Mouse (Mus musculus) brain, adult 2 months (tissue): ENCODE measurements around the gene Adamts2.

Experiments used
- DNase-seq: peaks from one replicate; pipeline ENCODE4 v3.0.0; 2011; ENCODE audit warnings: low read depth, low spot score

Adamts2 gene

GRCm38 (mm10) chr11:50623806-50624205, 21.9 kb downstream of the Adamts2 start:
- no peak for DNase-seq

- peak; percentile 40 for DNase-seq
Observed at GRCm38 (mm10) chr11:50624239-50624638, 22.4 kb downstream of the Adamts2 start.

- peak; percentile 20 for DNase-seq
Observed at GRCm38 (mm10) chr11:50624720-50625119, 22.8 kb downstream of the Adamts2 start.

GRCm38 (mm10) chr11:50628915-50629314, 27.0 kb downstream of the Adamts2 start:
- DNase-seq: peak; percentile 29

- no peak for DNase-seq
Observed at GRCm38 (mm10) chr11:50630462-50630861, 28.6 kb downstream of the Adamts2 start.

- DNase-seq: peak; percentile 91
Observed at GRCm38 (mm10) chr11:50632270-50632669, 30.4 kb downstream of the Adamts2 start.

GRCm38 (mm10) chr11:50635051-50635590, 33.2 kb downstream of the Adamts2 start:
- DNase-seq: peak; percentile 18

GRCm38 (mm10) chr11:50637026-50637425, 35.1 kb downstream of the Adamts2 start:
- peak; percentile 78 for DNase-seq

GRCm38 (mm10) chr11:50638197-50638867, 36.4 kb downstream of the Adamts2 start:
- DNase-seq: peak; percentile 83

- DNase-seq: no peak
Observed at GRCm38 (mm10) chr11:50638868-50639220, 37.0 kb downstream of the Adamts2 start.

GRCm38 (mm10) chr11:50642583-50642982, 40.7 kb downstream of the Adamts2 start:
- DNase-seq: no peak

- DNase-seq: peak; percentile 14
Observed at GRCm38 (mm10) chr11:50646148-50646547, 44.3 kb downstream of the Adamts2 start.

- no peak for DNase-seq
Observed at GRCm38 (mm10) chr11:50648143-50648807, 46.4 kb downstream of the Adamts2 start.

- DNase-seq: no peak
Observed at GRCm38 (mm10) chr11:50650037-50650436, 48.2 kb downstream of the Adamts2 start.

GRCm38 (mm10) chr11:50653746-50654431, 52.0 kb downstream of the Adamts2 start:
- DNase-seq: peak; percentile 78

- DNase-seq: peak; percentile 45
Observed at GRCm38 (mm10) chr11:50658826-50659225, 56.9 kb downstream of the Adamts2 start.

GRCm38 (mm10) chr11:50662176-50662575, 60.3 kb downstream of the Adamts2 start:
- DNase-seq: no peak

- no peak for DNase-seq
Observed at GRCm38 (mm10) chr11:50664826-50665225, 62.9 kb downstream of the Adamts2 start.

- DNase-seq: peak; percentile 94
Observed at GRCm38 (mm10) chr11:50669542-50670362, 67.9 kb downstream of the Adamts2 start.

- no peak for DNase-seq
Observed at GRCm38 (mm10) chr11:50670363-50670725, 68.5 kb downstream of the Adamts2 start.

GRCm38 (mm10) chr11:50670881-50671280, 69.0 kb downstream of the Adamts2 start:
- no peak for DNase-seq

GRCm38 (mm10) chr11:50671376-50671775, 69.5 kb downstream of the Adamts2 start:
- DNase-seq: no peak
